Mouse (Mus musculus) liver, embryonic 14.5 days (tissue): ENCODE data around the gene Mif. TPM values are rescaled to one million over a fixed set of nuclear protein-coding genes. Genes with fewer than 3 reads are reported as not detected.
A peak's percentile ranks its signal among the peaks of the same experiment; 100 is the strongest.
"Not testable (repeated sequence)": the region's sequence is repeated elsewhere in the genome, so short reads cannot be mapped to it uniquely, and the experiment has no call there.

Source experiments
- ATAC-seq: fragments of 200-750 bp; cut with Nextera tagmentation; 2 replicates; pipeline ENCODE4 v1.8.0; 2017; ENCODE audit warnings: moderate number of reproducible peaks, mild to moderate bottlenecking, moderate library complexity; ENCODE audit not compliant: insufficient read depth
- DNase-seq, 3 experiments: peaks; one replicate each; pipeline ENCODE4 v3.0.0-alpha.2; 2012 to 2013; ENCODE audit warnings: low read depth in 3 of 3, low spot score in 3 of 3
- H3K27ac ChIP-seq: fragments of 300-500 bp; sonication (generic); 2 replicates; pipeline ENCODE4 v1.5.1; 2014; ENCODE audit warnings: moderate library complexity, mild to moderate bottlenecking, control low read depth, inconsistent platforms
- H3K27me3 ChIP-seq: fragments of 300-500 bp; sonication (generic); 2 replicates; pipeline ENCODE4 v1.6.1; 2014; ENCODE audit warnings: mild to moderate bottlenecking, low read length, moderate library complexity; ENCODE audit not compliant: control insufficient read depth, insufficient read depth
- H3K36me3 ChIP-seq: fragments of 300-500 bp; sonication (generic); replicated peaks from 2 replicates; pipeline ENCODE4 v1.6.1; 2014; ENCODE audit warnings: low read depth; ENCODE audit not compliant: control insufficient read depth, insufficient read depth
- H3K4me1 ChIP-seq, 2 experiments: fragments of 200-500 bp in 1 of 2; fragments of 300-500 bp in 1 of 2; sonication (generic) in 1 of 2; replicated peaks; 2 replicates each; pipeline ENCODE4 v1.6.1; 2012 to 2014; ENCODE audit warnings: antibody characterized with exemption in 1 of 2, inconsistent platforms in 1 of 2, low read length in 1 of 2; ENCODE audit not compliant: control insufficient read depth in 2 of 2, insufficient read depth in 2 of 2
- H3K4me2 ChIP-seq: fragments of 300-500 bp; sonication (generic); 2 replicates; pipeline ENCODE4 v1.6.1; 2014; ENCODE audit warnings: low read depth, mild to moderate bottlenecking, control low read depth, moderate library complexity
- H3K4me3 ChIP-seq, 2 experiments: fragments of 200-500 bp in 1 of 2; fragments of 300-500 bp in 1 of 2; sonication (generic) in 1 of 2; 2 replicates each; pipeline ENCODE4 v1.5.1; 2012 to 2014; ENCODE audit warnings: low read depth in 2 of 2, low read length in 2 of 2, mild to moderate bottlenecking in 2 of 2, control low read depth in 1 of 2, inconsistent platforms in 1 of 2, moderate library complexity in 1 of 2; ENCODE audit not compliant: insufficient read depth in 1 of 2
- H3K9ac ChIP-seq: fragments of 300-500 bp; sonication (generic); replicated peaks from 2 replicates; pipeline ENCODE4 v1.6.1; 2014; ENCODE audit warnings: mild to moderate bottlenecking, control low read depth, moderate library complexity
- H3K9me3 ChIP-seq: fragments of 300-500 bp; sonication (generic); 2 replicates; pipeline ENCODE4 v1.6.1; 2016; ENCODE audit warnings: low read length, mixed read lengths; ENCODE audit not compliant: control insufficient read depth
- CTCF ChIP-seq: IDR thresholded peaks from 2 replicates; pipeline ENCODE4 v1.5.1; 2016; ENCODE audit warnings: antibody characterized with exemption, low read depth, control low read depth
- EP300 ChIP-seq: IDR thresholded peaks from 2 replicates; pipeline ENCODE4 v1.6.1; 2016; ENCODE audit warnings: antibody characterized with exemption, low read depth
- WGBS: fragments of 180-500 bp; shearing (Covaris S2); extraction: QIAGEN DNeasy Blood & Tissue Kit; methylation state at CpG from one replicate; pipeline ENCODE4 v1.1.7; 2014; ENCODE audit not compliant: insufficient replicate concordance; 5-methylcytosine and 5-hydroxymethylcytosine counted together
- polyA plus RNA-seq, 2 experiments: library from polyadenylated mRNA; depleted of rRNA in 1 of 2; stranded (reverse) in 1 of 2; unstranded in 1 of 2; fragments of >200 nt; fragmentation: Nextera tagmentation in 1 of 2; extraction: Ambion mirVana in 1 of 2; gene quantifications; 2 replicates each; pipeline versions ENCODE4 v1.2.1 to v1.2.3; 2012 to 2014

The Mif gene
- polyA plus RNA-seq (2012; rRNA removed), result 846 and 879 TPM in 2 replicates
- 746 and 755 TPM in 2 replicates for polyA plus RNA-seq (2014; fragmentation: Nextera tagmentation; extraction: Ambion mirVana)

DNA sequence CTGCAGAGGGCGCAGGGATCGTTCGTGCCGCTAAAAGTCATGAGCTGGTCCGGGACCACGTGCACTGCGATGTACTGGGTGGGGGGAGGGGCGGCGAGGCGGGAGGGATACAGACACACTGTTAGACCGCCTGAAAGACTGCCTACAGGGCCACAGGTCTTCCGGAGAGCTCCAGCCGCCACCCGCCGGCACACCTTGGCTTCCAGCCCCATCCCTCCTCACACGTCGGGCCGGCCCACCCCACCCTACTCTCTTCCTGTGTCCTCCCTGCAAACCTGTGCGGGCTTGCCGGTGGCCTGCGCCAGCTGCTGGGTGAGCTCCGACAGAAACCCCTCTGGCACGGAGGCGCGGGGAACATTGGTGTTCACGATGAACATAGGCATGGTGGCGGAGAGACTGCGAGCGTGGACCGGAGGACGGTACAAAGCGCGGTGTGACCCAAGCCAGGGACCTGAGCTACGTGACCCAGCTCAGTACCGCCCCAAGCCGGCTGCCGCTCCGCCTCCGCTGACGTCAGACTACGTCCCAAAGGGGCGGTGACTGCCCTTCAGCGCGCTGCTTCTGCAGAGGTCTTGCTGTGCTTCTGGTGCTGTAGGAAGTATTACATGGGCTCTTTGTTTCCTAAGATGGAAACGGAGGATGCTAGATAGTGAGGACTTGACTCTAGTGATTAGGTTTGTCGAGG is at the start of gene Mif:
Gene Mif, minus strand, starts transcription at position 455 of the 685 bp plus-strand sequence.
- TF ChIP-seq CTCF, result peak; percentile 10; the same call in 1 of the 2 replicates
- H3K9me3 ChIP-seq, H3K36me3 ChIP-seq, H3K27me3 ChIP-seq: not testable (repeated sequence)
- peak within 1 kb of the TSS; percentile 87 for H3K9ac ChIP-seq
- under 1% methylated on average over 43 of the region's 46 CpGs for whole genome bisulfite sequencing
- H3K27ac ChIP-seq, result peak within 1 kb of the TSS; percentile 64
- H3K4me3 ChIP-seq, result peak within 1 kb of the TSS; percentile 70 to 75
- peak within 1 kb of the TSS; percentile 88 for H3K4me2 ChIP-seq
- DNase-seq (peak; percentile 74 to 80 (median 75)), ATAC-seq (peak; percentile 95)
- H3K4me1 ChIP-seq, result peaks cover 3 to 17% of the 10 kb centered on the region in 2 experiments; a peak in 3 of 4 replicates

DNA sequence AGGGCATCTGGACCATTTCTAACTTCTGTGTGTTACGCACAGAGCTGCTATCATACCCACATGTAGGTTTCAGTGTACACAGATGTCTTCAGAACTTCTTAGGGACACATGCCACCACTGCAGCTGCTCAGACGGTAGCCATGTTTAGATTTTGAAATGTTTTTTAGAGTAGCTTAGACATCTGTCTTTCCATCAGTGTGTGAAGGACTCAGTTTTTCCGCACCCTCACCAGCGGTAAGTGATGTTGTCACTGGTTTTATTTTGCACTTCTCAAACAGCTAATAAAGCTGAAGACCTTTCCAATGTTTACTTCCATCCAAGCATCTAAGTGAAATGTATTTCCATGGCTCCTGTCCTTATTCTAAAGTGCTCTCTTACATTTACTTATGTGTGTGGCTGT is 46.8 kb upstream of the Mif start:
- H3K4me2 ChIP-seq, result no peak overlapping the region
- DNase-seq, result no peak
- no peaks in the 10 kb centered on the region for H3K27me3 ChIP-seq
- H3K9ac ChIP-seq, result no peak overlapping the region
- ATAC-seq, result no peak
- no peaks in the 10 kb centered on the region for H3K4me1 ChIP-seq
- no peak overlapping the region for H3K27ac ChIP-seq
- no peak for TF ChIP-seq CTCF
- no peak for TF ChIP-seq EP300
- H3K36me3 ChIP-seq, result peaks cover 78% of the 10 kb centered on the region
- H3K4me3 ChIP-seq, result no peak overlapping the region
- 83% methylated on average over 4 of the region's 4 CpGs for WGBS
- no peaks in the 10 kb centered on the region for H3K9me3 ChIP-seq

DNA sequence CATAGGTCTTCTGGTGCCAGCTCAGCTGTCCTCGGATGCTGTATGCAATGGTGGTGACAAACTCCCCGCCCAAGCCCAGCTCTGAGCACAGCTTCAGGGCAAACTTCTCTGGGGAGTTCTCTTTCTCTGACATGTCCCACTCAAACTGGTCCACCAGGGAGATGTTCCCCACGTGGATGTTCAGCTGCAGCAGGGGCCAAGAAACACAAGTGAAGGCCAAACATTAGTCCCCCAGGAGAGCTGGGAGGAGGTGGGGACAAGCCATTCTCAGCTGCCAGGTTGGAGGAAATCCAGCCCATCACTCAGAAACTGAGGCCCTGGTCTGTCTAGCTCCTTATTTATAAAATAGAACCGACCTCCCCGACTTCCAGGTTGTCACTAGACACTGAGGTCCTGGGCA is 44.4 kb upstream of the Mif start:
- Histone ChIP-seq H3K4me3 (no peak overlapping the region), H3K36me3 (peaks cover 61% of the 10 kb centered on the region), H3K4me1 (no peaks in the 10 kb centered on the region), H3K9ac (no peak overlapping the region), H3K27me3 (no peaks in the 10 kb centered on the region), H3K9me3 (no peaks in the 10 kb centered on the region), H3K27ac (no peak overlapping the region), H3K4me2 (no peak overlapping the region)
- ATAC-seq, result no peak
- DNase-seq, result no peak
- WGBS, result 79% methylated on average over 5 of the region's 5 CpGs
- TF ChIP-seq CTCF (no peak), EP300 (no peak)

DNA sequence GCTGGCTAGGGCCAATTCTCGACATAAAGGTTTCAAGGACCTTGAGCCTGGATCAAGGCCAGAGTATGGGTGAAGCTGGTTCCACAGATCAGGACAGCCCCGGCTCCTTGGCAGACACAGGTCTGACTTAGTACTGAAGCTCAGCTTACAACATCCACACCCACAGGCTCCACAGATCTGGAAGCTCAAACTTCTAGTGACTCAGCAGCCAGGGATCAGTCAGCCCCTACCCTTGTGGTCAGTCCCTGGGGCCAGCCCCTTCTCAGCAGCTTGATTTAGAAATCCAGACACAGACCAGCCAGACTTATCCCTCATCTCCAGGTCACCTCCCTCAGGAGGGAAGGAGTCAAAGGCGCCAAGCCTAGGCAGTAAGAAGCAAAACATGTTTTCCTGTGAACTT is 38.8 kb upstream of the Mif start:
- no peaks in the 10 kb centered on the region for H3K9me3 ChIP-seq
- no peaks in the 10 kb centered on the region for H3K27me3 ChIP-seq
- TF ChIP-seq CTCF (no peak), EP300 (no peak)
- DNase-seq, result no peak
- no peak overlapping the region for H3K9ac ChIP-seq
- H3K27ac ChIP-seq, result no peak overlapping the region
- H3K4me2 ChIP-seq, result no peak overlapping the region
- WGBS, result 69% methylated on average over 3 of the region's 3 CpGs
- ATAC-seq, result no peak
- no peaks in the 10 kb centered on the region for H3K4me1 ChIP-seq
- H3K36me3 ChIP-seq, result peaks cover 43% of the 10 kb centered on the region
- H3K4me3 ChIP-seq, result no peak overlapping the region

DNA sequence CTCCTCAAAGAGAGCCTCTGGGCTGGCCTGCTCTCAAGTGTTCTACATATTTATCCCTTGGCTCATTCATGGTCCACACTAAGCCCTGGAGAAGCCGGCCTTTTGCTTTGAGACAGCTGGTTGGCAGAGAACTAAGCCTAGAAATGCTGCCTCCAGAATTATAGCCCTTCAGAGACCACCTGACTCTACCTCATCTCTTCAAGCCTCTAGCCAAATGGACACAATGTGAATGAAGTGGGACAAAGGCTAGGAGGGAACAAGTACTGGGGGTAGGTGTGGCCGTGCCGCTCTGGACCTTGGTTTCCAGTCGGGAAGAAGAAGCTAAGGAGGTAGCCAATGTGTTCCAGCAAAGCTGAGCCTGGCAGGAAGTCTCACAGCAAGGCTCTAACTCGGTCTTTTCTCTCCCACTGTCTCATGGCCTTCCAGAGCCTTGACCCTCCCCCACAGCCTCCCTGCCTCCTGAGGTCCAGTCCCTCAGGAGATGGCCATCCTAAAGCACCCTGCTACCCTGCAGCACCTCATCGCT is 38.1 kb upstream of the Mif start:
- Histone ChIP-seq H3K27ac (no peak overlapping the region), H3K36me3 (peaks cover 36% of the 10 kb centered on the region), H3K9ac (no peak overlapping the region), H3K4me1 (no peaks in the 10 kb centered on the region), H3K27me3 (no peaks in the 10 kb centered on the region), H3K4me2 (no peak overlapping the region), H3K9me3 (no peaks in the 10 kb centered on the region), H3K4me3 (no peak overlapping the region)
- DNase-seq, result no peak
- 82% methylated on average over 6 of the region's 6 CpGs for WGBS
- ATAC-seq, result no peak
- TF ChIP-seq EP300 (no peak), CTCF (no peak)
